Mouse (Mus musculus) midbrain, embryonic 10.5 days (tissue): ENCODE measurements at regions not wholly inside any gene's neighbourhood (a gene's known extent, or its start where the extent isn't known, plus 50 kb on each side); places are given as distances from the start of the nearest gene placed in this dataset.
A peak's percentile ranks its signal among the peaks of the same experiment; 100 is the strongest.

Source experiments
- DNase-seq: peaks from one replicate; pipeline ENCODE4 v3.0.0-alpha.2; 2017; ENCODE audit warnings: low spot score
- H3K27ac ChIP-seq: fragments of 300-500 bp; sonication (generic); replicated peaks from 2 replicates; pipeline ENCODE4 v1.5.1; 2016; ENCODE audit warnings: mild to moderate bottlenecking
- H3K27me3 ChIP-seq: fragments of 300-500 bp; sonication (generic); 2 replicates; pipeline ENCODE4 v1.6.1; 2016; ENCODE audit warnings: low read depth, mild to moderate bottlenecking; ENCODE audit not compliant: poor library complexity, severe bottlenecking
- H3K36me3 ChIP-seq: fragments of 300-500 bp; sonication (generic); 2 replicates; pipeline ENCODE4 v1.6.1; 2016; ENCODE audit warnings: mild to moderate bottlenecking, moderate library complexity
- H3K4me1 ChIP-seq: fragments of 300-500 bp; sonication (generic); 2 replicates; pipeline ENCODE4 v1.6.1; 2016
- H3K4me3 ChIP-seq: fragments of 300-500 bp; sonication (generic); 2 replicates; pipeline ENCODE4 v1.5.1; 2016; ENCODE audit warnings: mild to moderate bottlenecking, moderate library complexity
- H3K9me3 ChIP-seq: fragments of 300-500 bp; sonication (generic); replicated peaks from 2 replicates; pipeline ENCODE4 v1.6.1; 2016; ENCODE audit warnings: mild to moderate bottlenecking
- WGBS: fragments of 180-500 bp; shearing (Covaris S2); methylation state at CpG from one replicate; pipeline ENCODE4 v1.1.7; 2016; 5-methylcytosine and 5-hydroxymethylcytosine counted together

DNA sequence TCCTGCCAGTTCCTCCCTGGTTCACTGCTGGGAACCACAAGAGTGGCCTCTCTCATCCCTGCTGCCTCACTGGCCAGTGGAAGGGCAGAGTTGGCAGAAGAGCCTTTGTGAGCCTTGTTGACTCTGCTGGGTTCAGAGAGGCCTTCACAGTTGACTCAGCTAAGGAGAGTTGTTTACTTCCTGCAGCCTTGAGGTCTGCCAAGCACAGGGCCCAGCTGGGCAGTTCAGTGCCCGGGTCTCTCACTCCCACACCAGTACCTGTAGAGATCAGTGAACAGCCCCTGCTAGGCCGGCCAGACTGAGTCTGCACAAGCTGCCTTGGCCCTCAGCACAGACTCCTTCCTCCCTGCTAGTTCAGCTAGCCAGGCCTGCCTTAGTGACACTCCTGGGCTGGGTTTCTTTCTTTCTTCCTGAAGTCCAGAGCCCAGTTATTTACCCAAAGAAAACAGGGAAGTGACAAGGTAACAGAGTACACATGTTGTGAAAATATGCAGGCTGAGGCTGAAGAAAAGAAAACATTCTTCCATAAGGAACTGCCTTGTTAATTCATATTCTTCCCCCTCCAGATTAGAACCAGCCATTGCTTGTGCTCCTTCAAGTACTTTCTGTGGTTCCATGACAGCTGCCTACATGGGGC, 207.8 kb downstream of the Zfp36l1 start:
- Histone ChIP-seq H3K4me3 (no peak overlapping the region), H3K27me3 (0 out of 2 replicates have a peak, but pooled peaks cover 4% of the 10 kb centered on the region), H3K27ac (peak overlapping the region; percentile 78), H3K4me1 (peaks cover 53% of the 10 kb centered on the region), H3K36me3 (no peaks in the 10 kb centered on the region), H3K9me3 (peaks cover under 1% of the 10 kb centered on the region; the same call in 1 of the 2 replicates)
- DNase-seq, result no peak
- 80% methylated on average over 2 of the region's 2 CpGs for WGBS

DNA sequence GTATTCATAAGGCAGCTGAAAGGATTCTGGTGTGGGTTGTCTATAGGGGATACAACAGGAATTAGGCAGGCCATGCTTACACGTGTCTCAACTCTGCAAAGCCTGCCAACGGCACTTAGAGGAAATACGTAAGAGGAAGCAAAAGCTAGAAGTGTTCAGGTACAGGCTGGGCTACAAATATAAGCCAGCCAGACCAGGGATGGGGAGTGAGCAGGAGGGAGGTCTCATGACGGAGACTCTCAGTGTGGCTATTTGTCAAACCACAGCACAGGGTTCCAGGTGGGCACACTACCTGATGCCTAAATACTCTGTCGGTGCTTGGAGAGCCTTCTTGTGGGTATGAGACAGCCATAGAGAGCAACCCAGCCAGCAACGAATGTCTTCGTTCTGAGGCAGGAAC, 210.1 kb downstream of the Zfp36l1 start:
- H3K4me1 ChIP-seq, result peaks cover 59% of the 10 kb centered on the region
- peaks cover 4% of the 10 kb centered on the region; the same call in 1 of the 2 replicates for H3K36me3 ChIP-seq
- WGBS, result 81% methylated on average over 7 of the region's 7 CpGs
- no peak overlapping the region for H3K4me3 ChIP-seq
- 0 out of 2 replicates have a peak, but pooled peaks cover 4% of the 10 kb centered on the region for H3K27me3 ChIP-seq
- no peak for DNase-seq
- peaks cover 9% of the 10 kb centered on the region for H3K9me3 ChIP-seq
- H3K27ac ChIP-seq, result peak overlapping the region; percentile 73

DNA sequence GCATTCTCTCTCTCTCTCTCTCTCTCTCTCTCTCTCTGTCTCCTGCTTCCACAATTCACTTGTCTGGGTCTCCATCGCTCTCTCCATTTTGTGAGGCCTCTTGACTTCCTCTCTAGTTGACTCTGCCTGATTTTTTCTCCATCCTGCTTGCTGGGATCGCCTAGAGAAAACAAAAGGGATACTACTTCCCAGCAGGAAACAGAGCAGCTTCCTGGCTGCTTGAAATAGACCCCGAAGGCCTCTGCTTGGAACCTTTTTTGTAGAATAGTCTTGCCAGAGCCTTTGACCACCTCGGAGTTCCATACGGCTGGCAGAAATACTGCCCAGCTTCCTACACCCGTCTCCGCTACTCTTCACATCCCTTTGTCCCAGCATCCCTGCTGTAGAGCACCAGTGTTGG, 210.7 kb downstream of the Zfp36l1 start:
- Histone ChIP-seq H3K4me1 (peaks cover 65% of the 10 kb centered on the region), H3K36me3 (peaks cover 4% of the 10 kb centered on the region; the same call in 1 of the 2 replicates), H3K27me3 (0 out of 2 replicates have a peak, but pooled peaks cover 10% of the 10 kb centered on the region), H3K27ac (peak overlapping the region; percentile 73), H3K4me3 (no peak overlapping the region), H3K9me3 (peaks cover 9% of the 10 kb centered on the region)
- 54% methylated on average over 7 of the region's 7 CpGs for WGBS
- no peak for DNase-seq

DNA sequence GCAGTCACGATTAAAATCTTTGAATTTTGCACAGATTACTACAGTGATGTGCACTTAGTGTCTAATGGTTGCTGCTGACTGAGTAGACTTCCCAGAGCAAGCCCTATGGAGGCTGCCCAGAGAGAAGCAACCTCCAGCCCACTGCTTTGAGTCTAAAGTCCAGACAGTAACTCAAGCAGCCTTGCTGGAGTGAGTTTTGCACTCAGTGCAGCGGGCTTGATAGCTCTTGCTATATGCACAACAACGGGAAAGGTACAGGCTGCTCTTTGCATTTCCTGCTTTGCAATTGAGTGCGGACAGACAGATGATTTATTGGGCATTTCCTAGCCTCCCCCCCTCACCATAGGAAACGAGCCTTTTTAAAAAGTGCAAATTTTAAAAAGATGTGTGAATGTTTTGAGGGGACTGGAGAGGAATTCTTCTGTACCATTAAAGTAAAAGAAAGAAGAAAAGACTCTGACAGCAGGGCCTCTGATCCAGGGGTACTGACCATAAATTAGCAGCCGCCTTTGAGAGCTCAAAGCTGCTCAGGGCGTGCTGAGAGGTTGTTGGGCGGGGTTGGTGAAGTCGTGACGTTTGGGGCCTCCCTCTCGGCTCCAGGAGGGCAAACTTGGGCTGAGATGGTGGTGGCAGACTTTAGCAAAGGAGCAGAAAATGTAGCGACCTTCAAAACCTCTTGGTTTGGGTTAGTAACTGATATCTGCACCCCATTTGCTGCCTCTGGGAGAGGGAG, 214.4 kb downstream of the Zfp36l1 start:
- 33% methylated on average over 12 of the region's 12 CpGs for WGBS
- Histone ChIP-seq H3K9me3 (peaks cover 9% of the 10 kb centered on the region), H3K27ac (peak overlapping the region; percentile 75), H3K4me3 (no peak overlapping the region; the same call in 1 of the 2 replicates), H3K36me3 (peaks cover 4% of the 10 kb centered on the region; the same call in 1 of the 2 replicates), H3K27me3 (0 out of 2 replicates have a peak, but pooled peaks cover 13% of the 10 kb centered on the region), H3K4me1 (peaks cover 61% of the 10 kb centered on the region)
- DNase-seq, result no peak

DNA sequence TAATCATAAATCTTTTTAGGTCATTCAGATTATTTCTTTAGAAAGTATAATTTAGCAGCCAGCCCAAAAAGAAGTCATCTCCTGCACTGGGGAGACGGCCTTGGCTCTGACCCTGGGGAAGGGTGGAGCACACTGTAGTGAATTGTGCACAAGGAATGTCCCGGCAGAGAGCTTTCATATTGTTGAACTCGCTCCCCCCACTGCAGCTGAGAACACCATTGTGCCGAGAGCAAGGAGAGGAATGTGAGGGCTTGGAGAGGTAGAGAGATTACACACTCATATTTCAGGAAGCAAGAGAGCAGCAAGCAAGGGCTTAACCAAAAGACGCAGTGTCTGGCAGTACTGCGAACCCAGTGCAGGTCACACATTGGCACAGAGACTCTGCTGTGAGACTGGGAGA, 216.8 kb downstream of the Zfp36l1 start:
- Histone ChIP-seq H3K36me3 (peaks cover 4% of the 10 kb centered on the region; the same call in 1 of the 2 replicates), H3K27me3 (0 out of 2 replicates have a peak, but pooled peaks cover 9% of the 10 kb centered on the region), H3K27ac (peak overlapping the region; percentile 85), H3K4me3 (no peak overlapping the region), H3K4me1 (peaks cover 49% of the 10 kb centered on the region), H3K9me3 (peaks cover 9% of the 10 kb centered on the region)
- WGBS, result 43% methylated on average over 6 of the region's 6 CpGs
- no peak for DNase-seq

DNA sequence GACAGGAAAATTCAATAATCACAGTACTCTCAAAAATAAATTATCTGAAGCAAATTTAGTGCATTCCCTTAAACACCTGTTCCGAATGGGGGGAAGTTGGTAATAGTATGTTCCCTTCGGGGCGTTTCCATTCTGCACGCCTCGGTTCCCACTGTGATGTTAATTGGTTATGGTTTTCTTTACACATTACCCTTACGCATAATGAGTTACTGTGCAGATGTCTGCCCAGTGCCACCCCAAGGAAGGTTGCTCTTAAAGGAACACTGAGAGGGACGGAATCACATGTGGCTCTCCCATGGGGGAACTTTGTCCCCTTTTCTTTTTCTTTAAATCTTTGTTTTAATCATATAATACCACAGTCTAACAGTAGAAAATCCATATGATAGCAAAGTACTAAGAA, 217.5 kb downstream of the Zfp36l1 start:
- Histone ChIP-seq H3K27ac (peak overlapping the region; percentile 85), H3K9me3 (peaks cover 9% of the 10 kb centered on the region), H3K27me3 (0 out of 2 replicates have a peak, but pooled peaks cover 9% of the 10 kb centered on the region), H3K4me1 (peaks cover 56% of the 10 kb centered on the region), H3K4me3 (no peak overlapping the region), H3K36me3 (peaks cover 4% of the 10 kb centered on the region; the same call in 1 of the 2 replicates)
- 68% methylated on average over 7 of the region's 7 CpGs for WGBS
- no peak for DNase-seq

DNA sequence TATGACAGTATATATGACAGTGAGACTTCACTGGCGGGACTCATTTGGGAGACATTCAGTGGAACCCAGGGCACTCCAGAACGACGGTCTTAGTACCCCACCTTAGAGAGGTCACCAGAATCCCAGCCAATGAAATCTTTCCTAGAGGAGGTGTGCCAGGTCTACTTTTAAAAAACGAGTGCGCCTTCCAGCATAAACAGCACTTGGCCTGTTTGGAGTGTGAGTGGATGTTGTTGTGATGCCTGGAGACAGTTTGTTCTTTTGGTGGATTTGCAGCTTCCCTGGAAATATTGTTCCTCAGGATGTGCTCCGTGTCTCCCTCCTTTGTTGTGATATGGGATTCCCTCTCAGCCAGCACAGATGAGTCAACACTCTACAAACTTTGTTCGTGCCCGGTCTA, 219.9 kb downstream of the Zfp36l1 start:
- 92% methylated on average over 8 of the region's 8 CpGs for WGBS
- Histone ChIP-seq H3K27me3 (0 out of 2 replicates have a peak, but pooled peaks cover 9% of the 10 kb centered on the region), H3K4me1 (peaks cover 45% of the 10 kb centered on the region), H3K4me3 (no peak overlapping the region), H3K9me3 (no peaks in the 10 kb centered on the region), H3K36me3 (no peaks in the 10 kb centered on the region), H3K27ac (no peak overlapping the region)
- DNase-seq, result no peak

DNA sequence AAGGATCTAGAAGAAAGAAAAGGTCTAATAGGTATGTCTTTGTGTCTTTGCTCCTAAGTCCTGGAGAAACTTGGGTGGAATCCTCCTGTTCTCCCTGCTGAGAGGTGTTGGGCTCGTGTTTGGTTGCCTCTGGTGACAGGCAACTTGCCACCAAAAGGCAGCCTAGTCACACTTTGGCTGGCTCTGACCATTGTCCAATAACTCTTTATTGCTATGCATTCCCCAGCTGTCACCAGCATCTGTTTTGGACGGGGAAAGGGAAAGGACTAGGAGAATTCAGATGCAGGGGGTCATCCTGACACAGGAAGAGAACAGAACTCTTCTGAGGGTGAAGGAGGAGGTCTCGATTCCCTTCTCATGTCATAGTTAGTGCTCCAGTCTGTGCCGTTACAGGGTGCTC, 220.9 kb downstream of the Zfp36l1 start:
- H3K9me3 ChIP-seq, result no peaks in the 10 kb centered on the region
- no peak overlapping the region for H3K4me3 ChIP-seq
- DNase-seq, result no peak
- H3K27ac ChIP-seq, result 0 out of 2 replicates have a peak overlapping the region, but pooled peaks have one; percentile 57
- H3K27me3 ChIP-seq, result peaks cover under 1% of the 10 kb centered on the region; the same call in 1 of the 2 replicates
- H3K36me3 ChIP-seq, result no peaks in the 10 kb centered on the region
- H3K4me1 ChIP-seq, result peaks cover 45% of the 10 kb centered on the region
- 82% methylated on average over 4 of the region's 4 CpGs for WGBS

DNA sequence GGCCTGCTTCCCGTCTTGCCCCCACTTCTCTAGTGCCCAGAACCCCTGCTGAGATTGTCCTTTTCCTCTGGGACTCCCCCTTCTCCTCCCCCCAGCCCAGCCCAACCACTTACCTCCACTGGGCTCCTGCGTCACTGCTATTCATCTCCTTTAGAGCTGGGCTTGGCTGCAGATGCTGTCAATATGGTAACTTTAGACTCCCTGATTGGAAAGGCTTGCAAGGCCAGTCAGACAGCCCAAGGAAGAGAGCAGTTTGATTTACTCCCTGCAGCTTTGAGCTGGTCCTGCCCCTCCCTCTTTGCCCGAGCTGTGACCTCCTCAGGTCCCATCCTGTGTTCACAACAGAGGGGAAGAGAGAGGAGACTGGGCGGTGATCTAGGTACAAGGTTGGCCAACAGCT, 221.9 kb downstream of the Zfp36l1 start:
- Histone ChIP-seq H3K4me3 (no peak overlapping the region), H3K36me3 (no peaks in the 10 kb centered on the region), H3K27ac (peak overlapping the region; percentile 78), H3K27me3 (no peaks in the 10 kb centered on the region; the same call in 1 of the 2 replicates), H3K4me1 (peaks cover 42% of the 10 kb centered on the region), H3K9me3 (no peaks in the 10 kb centered on the region)
- DNase-seq, result no peak
- WGBS, result 23% methylated on average over 4 of the region's 4 CpGs

DNA sequence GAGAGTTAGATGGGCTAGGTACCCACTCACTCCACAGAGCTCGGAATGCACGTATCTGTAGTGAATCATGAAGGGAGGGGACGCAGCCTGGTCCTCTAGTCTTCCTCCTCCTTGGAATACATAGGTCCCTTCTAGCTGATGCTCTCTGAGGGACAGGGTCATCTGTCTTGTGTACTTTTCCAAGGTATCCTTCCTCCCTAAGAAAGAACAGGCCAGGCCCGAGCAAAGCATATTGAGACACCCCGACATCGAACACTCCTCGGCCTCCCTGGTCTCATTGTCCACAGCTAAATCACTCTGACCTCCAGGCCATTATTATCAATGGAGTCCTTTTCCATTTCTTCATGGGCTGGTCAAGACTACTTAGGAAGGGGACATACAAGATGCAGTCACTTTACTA, 222.5 kb downstream of the Zfp36l1 start:
- no peak for DNase-seq
- Histone ChIP-seq H3K27me3 (no peaks in the 10 kb centered on the region; the same call in 1 of the 2 replicates), H3K27ac (peak overlapping the region; percentile 78), H3K4me1 (peaks cover 39% of the 10 kb centered on the region), H3K9me3 (no peaks in the 10 kb centered on the region), H3K36me3 (no peaks in the 10 kb centered on the region), H3K4me3 (no peak overlapping the region)
- WGBS, result 87% methylated on average over 7 of the region's 7 CpGs

DNA sequence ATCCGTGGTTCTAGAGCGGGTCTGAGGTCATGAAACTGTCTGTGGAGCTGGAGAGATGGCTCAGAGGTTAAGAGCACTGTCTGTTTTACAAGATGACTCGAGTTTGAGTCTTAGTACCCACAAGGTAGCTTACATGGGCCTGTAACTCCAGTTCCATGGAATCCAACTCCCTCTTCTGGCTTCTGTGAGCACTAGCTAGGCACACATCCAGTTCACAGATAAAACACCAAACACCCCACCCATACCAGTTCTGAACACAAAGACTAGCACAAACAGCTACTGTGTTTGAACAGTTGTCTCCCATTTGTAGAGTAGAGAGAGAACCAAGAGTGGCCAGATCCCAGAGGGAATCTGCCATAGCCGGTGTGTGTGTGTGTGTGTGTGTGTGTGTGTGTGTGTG, 224.0 kb downstream of the Zfp36l1 start:
- no peak for DNase-seq
- Histone ChIP-seq H3K4me3 (no peak overlapping the region), H3K9me3 (no peaks in the 10 kb centered on the region), H3K27ac (peak overlapping the region; percentile 0; the same call in 1 of the 2 replicates), H3K4me1 (peaks cover 33% of the 10 kb centered on the region), H3K27me3 (no peaks in the 10 kb centered on the region; the same call in 1 of the 2 replicates), H3K36me3 (no peaks in the 10 kb centered on the region)
- WGBS, result 87% methylated on average over 4 of the region's 4 CpGs

DNA sequence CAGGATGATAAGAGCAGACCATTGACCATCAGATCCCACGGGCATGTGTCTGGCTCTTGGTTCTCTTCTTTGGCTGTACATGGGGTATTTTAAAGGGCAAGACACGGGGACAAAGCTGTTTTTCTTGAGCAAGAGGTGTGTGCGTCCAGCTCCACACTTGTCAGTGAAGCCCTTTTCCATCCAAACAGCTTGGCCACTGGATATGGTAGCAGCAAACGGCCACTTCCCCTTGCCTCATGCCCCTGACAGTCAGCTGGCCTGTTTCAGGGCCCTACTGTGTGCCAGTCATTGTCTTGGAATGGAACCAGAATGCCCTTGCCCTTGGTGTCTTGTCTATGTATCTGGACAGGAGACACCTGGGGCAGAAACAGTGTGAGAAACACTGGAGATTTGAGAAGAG, 224.7 kb downstream of the Zfp36l1 start:
- Histone ChIP-seq H3K27ac (no peak overlapping the region; the same call in none of the 2 replicates), H3K9me3 (no peaks in the 10 kb centered on the region), H3K4me3 (no peak overlapping the region), H3K27me3 (no peaks in the 10 kb centered on the region; the same call in 1 of the 2 replicates), H3K36me3 (no peaks in the 10 kb centered on the region), H3K4me1 (peaks cover 33% of the 10 kb centered on the region)
- 84% methylated on average over 4 of the region's 4 CpGs for WGBS
- DNase-seq, result no peak
